Mouse (Mus musculus) liver, adult 2 months (tissue): ENCODE data around the gene Gpr153.

Experiments used
- CTCF ChIP-seq: fragments of 200-500 bp; IDR thresholded peaks from 2 replicates; pipeline ENCODE4 v1.5.1; 2011; ENCODE audit warnings: low read depth, low read length, control low read depth
- POLR2A ChIP-seq: fragments of 200-500 bp; IDR thresholded peaks from 2 replicates; pipeline ENCODE4 v1.6.1; 2011; ENCODE audit warnings: low read length, control low read depth; ENCODE audit not compliant: insufficient read depth; ENCODE audit errors: extremely low read depth

DNA sequence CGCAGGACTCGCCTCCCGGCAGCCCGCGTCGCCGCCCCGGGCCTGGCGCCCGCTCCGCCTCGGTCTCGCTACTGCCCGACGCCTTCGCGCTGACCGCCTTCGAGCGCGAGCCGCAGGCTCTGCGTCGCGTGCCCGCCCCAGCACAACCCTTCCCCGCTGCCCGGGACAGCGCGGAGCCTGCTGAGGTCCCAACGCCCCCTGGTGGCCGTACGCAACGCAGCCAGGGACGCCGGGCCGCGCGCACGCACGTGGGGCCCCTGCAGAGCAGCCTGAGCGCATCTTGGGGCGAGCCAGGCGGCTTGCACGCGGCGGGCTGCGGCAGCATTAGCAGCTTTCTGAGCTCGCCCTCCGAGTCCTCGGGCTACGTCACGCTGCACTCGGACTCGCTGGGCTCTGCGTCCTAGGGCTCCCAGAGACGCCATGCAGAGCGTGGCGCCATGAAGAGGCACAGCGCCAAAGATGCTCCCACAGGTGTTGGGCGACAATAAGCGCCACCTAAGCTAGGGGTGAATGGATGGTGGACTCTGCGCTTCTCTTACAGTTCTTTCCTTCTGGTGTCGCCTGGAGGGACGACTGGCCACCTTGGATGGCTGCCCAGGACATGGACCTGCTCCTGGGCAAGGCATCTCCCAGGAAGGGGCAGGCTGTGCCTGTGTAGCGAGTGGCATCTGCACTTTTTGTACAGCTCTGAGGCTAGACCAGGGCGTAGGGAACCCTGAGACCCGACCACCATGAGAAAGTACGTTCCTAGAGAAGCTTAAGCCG is 9.3 kb downstream of the Gpr153 start:
- TF ChIP-seq POLR2A (no peak), CTCF (peak; percentile 85)
